Mouse (Mus musculus): ENCODE data around the gene Zfp91. TPM values are rescaled to one million over a fixed set of nuclear protein-coding genes. Genes with fewer than 3 reads are reported as not detected.

Gene Zfp91
- polyA plus RNA-seq, 1 experiment: 4.8 TPM

DNA sequence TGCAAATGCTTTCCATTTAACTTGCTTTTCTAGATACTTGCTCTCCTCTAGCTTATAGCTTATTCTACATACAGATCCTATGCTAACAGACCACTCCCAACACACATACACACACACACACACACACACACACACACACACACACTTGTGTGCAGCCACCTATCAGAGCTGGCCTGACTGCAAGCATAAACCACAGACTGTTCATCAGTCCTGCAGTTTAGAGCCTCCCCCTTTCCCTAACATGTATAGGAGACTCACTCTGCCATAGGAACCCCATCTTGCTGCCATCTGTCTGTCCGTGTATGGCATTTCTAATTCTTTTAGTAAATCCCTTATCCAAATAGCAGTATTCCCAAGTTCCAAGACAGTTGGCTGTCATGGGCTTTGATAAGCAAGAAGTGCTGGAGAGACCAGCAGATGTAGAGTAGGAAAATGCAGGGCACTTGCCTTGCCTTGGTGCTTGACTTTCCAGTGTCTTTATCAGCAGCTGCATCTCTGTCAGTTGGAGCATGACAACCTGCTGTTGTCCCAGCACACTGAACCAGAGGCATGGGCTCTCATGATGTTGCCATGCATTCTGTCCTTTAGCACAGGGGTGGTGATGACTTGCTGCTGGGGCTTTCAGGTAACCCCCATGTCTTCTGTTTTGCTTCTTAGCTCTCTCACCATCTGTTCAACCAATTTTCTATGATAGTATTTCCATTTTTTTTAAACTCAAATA, 16.9 kb upstream of the Zfp91 start:
- no peak overlapping the region for H3K4me3 ChIP-seq (replicated peaks)
- TF ChIP-seq TAL1 (IDR thresholded peaks at IDR 0.05; ENCODE audit: low read length): no peak
- TF ChIP-seq GATA1 (IDR thresholded peaks at IDR 0.05; ENCODE audit: low read length): no peak
- H3K27me3 ChIP-seq (ENCODE audit: control insufficient read depth): no peaks in the 10 kb centered on the region
- H3K9me3 ChIP-seq (ENCODE audit: control insufficient read depth, low read length): no peaks in the 10 kb centered on the region
- no peaks in the 10 kb centered on the region for H3K36me3 ChIP-seq (ENCODE audit: control insufficient read depth)
- peaks cover 4% of the 10 kb centered on the region; the same call in 1 of the 2 replicates for H3K4me1 ChIP-seq (ENCODE audit: control insufficient read depth)

DNA sequence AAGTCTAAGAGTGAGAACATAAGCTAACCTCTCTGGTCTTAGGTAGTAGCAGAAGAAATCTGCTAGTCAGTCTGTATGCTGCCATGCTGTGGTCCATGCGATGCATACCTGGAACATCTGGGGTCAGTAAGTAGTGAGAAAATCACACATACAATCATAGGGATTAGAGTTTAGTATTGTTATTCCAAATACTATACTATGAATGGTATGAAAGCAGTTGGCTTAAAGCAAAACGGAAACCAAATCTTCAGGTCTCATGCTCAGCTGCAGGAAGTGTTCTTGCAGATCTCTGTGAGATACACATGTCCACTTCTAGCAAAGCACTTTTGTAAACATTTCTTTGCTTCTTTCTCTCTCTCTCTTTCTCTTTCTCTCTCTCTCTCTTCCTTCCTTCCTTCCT, 10.3 kb upstream of the Zfp91 start:
- TF ChIP-seq TAL1 (IDR thresholded peaks at IDR 0.05; ENCODE audit: low read length) (no peak), GATA1 (IDR thresholded peaks at IDR 0.05; ENCODE audit: low read length) (no peak)
- H3K27me3 ChIP-seq (ENCODE audit: control insufficient read depth): no peaks in the 10 kb centered on the region
- H3K4me3 ChIP-seq (replicated peaks): no peak overlapping the region
- no peaks in the 10 kb centered on the region for H3K36me3 ChIP-seq (ENCODE audit: control insufficient read depth)
- peaks cover 2% of the 10 kb centered on the region; the same call in 1 of the 2 replicates for H3K4me1 ChIP-seq (ENCODE audit: control insufficient read depth)
- no peaks in the 10 kb centered on the region for H3K9me3 ChIP-seq (ENCODE audit: control insufficient read depth, low read length)

DNA sequence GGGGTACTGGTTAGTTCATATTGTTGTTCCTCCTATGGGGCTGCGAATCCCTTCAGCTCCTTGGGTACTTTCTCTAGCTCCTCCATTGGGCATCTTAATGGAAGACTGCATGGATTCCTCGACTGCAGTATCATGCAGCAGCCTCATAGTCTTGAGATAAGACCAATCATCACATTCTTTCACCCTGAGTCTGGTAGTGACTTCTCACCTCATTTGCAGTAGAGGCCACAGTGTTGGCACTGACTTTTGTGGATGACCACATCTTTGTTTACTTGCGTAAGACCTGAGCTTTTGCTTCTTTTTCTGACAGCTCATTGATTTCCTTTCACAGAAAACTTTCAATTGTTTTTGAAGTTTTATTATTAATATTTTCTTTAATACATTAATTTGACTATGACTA, 9.8 kb upstream of the Zfp91 start:
- peaks cover 2% of the 10 kb centered on the region; the same call in 1 of the 2 replicates for H3K4me1 ChIP-seq (ENCODE audit: control insufficient read depth)

DNA sequence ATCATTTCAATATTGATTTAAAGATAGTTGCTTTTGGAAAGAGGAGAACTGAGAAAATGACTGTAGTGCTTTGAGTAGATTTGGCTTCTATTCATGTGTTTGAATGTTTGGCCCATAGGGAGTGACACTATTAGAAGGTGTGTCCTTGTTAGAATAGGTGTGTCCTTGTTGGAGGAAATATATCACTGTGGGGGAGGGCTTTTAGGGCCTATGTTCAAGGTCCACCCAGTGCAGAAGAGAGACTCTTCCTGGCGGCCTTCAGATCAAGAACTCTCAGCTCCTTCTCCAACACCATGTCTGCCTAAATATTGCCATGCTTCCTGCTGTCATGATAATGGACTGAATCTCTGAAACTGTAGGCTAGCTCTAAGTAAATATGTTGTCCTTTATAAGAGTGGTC, 8.3 kb upstream of the Zfp91 start:
- no peaks in the 10 kb centered on the region for H3K9me3 ChIP-seq (ENCODE audit: control insufficient read depth, low read length)
- TF ChIP-seq GATA1 (IDR thresholded peaks at IDR 0.05; ENCODE audit: low read length) (no peak), TAL1 (IDR thresholded peaks at IDR 0.05; ENCODE audit: low read length) (no peak)
- H3K27me3 ChIP-seq (ENCODE audit: control insufficient read depth): no peaks in the 10 kb centered on the region
- H3K4me3 ChIP-seq (replicated peaks): no peak overlapping the region
- peaks cover 6% of the 10 kb centered on the region for H3K4me1 ChIP-seq (ENCODE audit: control insufficient read depth)
- H3K36me3 ChIP-seq (ENCODE audit: control insufficient read depth): no peaks in the 10 kb centered on the region

More for the DNA sequence above, 9.8 kb upstream of the Zfp91 start:
- H3K27me3 ChIP-seq (ENCODE audit: control insufficient read depth): no peaks in the 10 kb centered on the region
- TF ChIP-seq GATA1 (IDR thresholded peaks at IDR 0.05; ENCODE audit: low read length): no peak
- TF ChIP-seq TAL1 (IDR thresholded peaks at IDR 0.05; ENCODE audit: low read length): no peak
- no peaks in the 10 kb centered on the region for H3K9me3 ChIP-seq (ENCODE audit: control insufficient read depth, low read length)
- H3K36me3 ChIP-seq (ENCODE audit: control insufficient read depth): no peaks in the 10 kb centered on the region
- H3K4me3 ChIP-seq (replicated peaks): no peak overlapping the region

DNA sequence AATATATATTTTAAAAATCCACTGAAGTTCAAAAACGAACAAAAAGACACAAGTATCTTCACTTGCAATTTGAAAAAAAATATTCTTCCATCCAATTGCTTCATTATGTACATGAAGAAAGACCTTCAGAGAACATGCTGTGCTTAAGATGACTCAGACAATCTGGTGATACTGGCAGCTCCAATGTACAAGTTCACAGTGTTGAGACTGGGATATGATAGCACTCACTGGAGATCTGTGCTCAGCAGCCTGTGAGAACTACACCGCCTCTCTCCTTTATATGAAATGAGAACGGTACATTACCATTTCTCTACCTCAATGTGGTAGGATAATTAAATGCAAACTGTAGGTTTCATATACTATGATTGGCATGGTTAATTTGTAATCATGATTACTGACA, 6.9 kb upstream of the Zfp91 start:
- TF ChIP-seq GATA1 (IDR thresholded peaks at IDR 0.05; ENCODE audit: low read length) (no peak), TAL1 (IDR thresholded peaks at IDR 0.05; ENCODE audit: low read length) (no peak)
- Histone ChIP-seq H3K4me3 (replicated peaks) (no peak overlapping the region), H3K9me3 (ENCODE audit: control insufficient read depth, low read length) (no peaks in the 10 kb centered on the region), H3K36me3 (ENCODE audit: control insufficient read depth) (no peaks in the 10 kb centered on the region), H3K4me1 (ENCODE audit: control insufficient read depth) (peaks cover 6% of the 10 kb centered on the region), H3K27me3 (ENCODE audit: control insufficient read depth) (no peaks in the 10 kb centered on the region)

DNA sequence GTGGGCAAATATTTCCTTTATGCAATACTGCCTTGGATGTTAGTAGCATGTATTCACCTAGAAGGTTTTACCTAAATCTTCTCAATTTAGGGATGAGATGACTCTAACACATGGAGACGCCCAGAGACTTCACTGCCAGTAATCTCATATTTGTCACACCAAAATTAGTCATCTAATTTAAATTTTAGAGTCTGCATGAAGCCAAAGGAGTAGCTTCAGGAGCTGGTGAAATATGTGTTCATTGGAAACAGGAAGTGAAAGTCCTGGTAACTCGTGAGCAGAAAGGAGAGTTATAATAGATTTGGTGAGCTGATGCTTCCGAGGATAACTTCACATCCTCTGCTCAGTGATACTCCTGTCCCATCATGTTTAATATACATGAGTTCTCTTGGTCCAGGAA, 5.1 kb upstream of the Zfp91 start:
- Histone ChIP-seq H3K9me3 (ENCODE audit: control insufficient read depth, low read length) (no peaks in the 10 kb centered on the region), H3K27me3 (ENCODE audit: control insufficient read depth) (no peaks in the 10 kb centered on the region), H3K4me1 (ENCODE audit: control insufficient read depth) (peaks cover 21% of the 10 kb centered on the region), H3K36me3 (ENCODE audit: control insufficient read depth) (no peaks in the 10 kb centered on the region), H3K4me3 (replicated peaks) (no peak overlapping the region)
- TF ChIP-seq GATA1 (IDR thresholded peaks at IDR 0.05; ENCODE audit: low read length) (no peak), TAL1 (IDR thresholded peaks at IDR 0.05; ENCODE audit: low read length) (no peak)

DNA sequence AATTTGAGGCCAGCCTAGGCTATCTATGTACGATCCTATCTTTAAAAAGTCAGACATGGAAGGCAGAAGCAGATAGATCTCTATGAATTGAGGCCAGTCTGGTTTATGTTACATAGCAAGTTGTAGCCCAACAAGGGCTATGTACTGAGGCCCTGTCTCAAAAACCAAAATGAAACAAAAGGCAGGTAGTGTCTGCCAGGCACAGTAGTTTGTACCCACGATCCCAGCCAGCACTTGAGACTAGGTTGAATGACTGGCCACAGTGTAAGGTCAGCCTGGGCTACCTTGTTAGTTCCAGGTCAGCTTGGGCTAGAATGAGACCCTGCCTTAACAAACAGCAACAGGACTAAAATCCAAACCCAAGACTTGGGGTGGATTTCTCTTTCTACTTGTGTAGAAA, 4.7 kb upstream of the Zfp91 start:
- Histone ChIP-seq H3K36me3 (ENCODE audit: control insufficient read depth) (no peaks in the 10 kb centered on the region), H3K4me3 (replicated peaks) (no peak overlapping the region), H3K4me1 (ENCODE audit: control insufficient read depth) (peaks cover 21% of the 10 kb centered on the region), H3K27me3 (ENCODE audit: control insufficient read depth) (no peaks in the 10 kb centered on the region), H3K9me3 (ENCODE audit: control insufficient read depth, low read length) (no peaks in the 10 kb centered on the region)
- TF ChIP-seq GATA1 (IDR thresholded peaks at IDR 0.05; ENCODE audit: low read length) (no peak), TAL1 (IDR thresholded peaks at IDR 0.05; ENCODE audit: low read length) (no peak)

DNA sequence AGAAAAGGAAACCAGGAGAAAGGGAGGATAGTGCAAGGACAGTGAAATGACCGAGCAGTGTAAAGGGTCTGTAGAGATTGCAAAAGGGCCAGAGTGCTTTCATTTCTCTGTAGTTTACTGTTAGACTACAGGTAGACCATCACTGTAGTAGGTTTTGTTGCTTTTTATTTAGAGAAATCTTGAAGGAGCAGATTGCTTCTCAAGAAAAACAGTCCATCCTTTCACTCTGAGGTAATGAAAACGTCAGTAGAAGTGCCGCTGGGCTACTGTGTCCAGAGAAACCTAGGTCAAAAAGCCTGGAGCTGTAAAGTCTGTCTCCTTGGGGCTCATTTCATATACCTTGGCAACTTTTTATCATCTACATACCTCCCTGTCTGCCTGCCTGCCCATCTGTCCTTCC, 3.2 kb upstream of the Zfp91 start:
- peaks cover 2% of the 10 kb centered on the region; the same call in 1 of the 2 replicates for H3K36me3 ChIP-seq (ENCODE audit: control insufficient read depth)
- TF ChIP-seq TAL1 (IDR thresholded peaks at IDR 0.05; ENCODE audit: low read length): no peak
- no peak for TF ChIP-seq GATA1 (IDR thresholded peaks at IDR 0.05; ENCODE audit: low read length)

DNA sequence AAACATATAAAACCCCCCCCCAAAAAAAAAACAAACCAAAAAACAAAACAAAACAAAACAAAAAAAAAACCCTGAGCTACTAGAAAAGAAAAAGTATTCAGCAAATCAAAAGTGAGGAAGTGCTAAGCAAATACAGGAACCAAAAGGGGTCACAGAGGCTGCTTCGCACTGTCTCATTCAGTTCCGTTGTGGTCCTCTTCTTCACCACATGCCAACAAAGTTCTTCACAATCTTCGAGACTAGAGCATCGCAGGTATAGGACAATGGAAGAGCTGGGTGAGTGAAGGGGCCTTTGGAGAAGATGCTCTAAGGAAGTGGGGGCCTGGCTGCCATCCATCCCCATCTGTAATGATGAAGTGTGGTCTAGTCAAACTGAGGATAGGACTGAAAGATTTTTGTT, 2.5 kb upstream of the Zfp91 start:
- Histone ChIP-seq H3K36me3 (ENCODE audit: control insufficient read depth) (peaks cover 4% of the 10 kb centered on the region), H3K9me3 (ENCODE audit: control insufficient read depth, low read length) (no peaks in the 10 kb centered on the region), H3K4me1 (ENCODE audit: control insufficient read depth) (peaks cover 23% of the 10 kb centered on the region), H3K4me3 (replicated peaks) (no peak overlapping the region), H3K27me3 (ENCODE audit: control insufficient read depth) (no peaks in the 10 kb centered on the region)
- TF ChIP-seq TAL1 (IDR thresholded peaks at IDR 0.05; ENCODE audit: low read length) (no peak), GATA1 (IDR thresholded peaks at IDR 0.05; ENCODE audit: low read length) (no peak)

More for the DNA sequence above, 3.2 kb upstream of the Zfp91 start:
- no peaks in the 10 kb centered on the region for H3K9me3 ChIP-seq (ENCODE audit: control insufficient read depth, low read length)
- H3K27me3 ChIP-seq (ENCODE audit: control insufficient read depth): no peaks in the 10 kb centered on the region
- no peak overlapping the region for H3K4me3 ChIP-seq (replicated peaks)
- peaks cover 21% of the 10 kb centered on the region for H3K4me1 ChIP-seq (ENCODE audit: control insufficient read depth)

Data from erythroblast, embryonic 14.5 days (primary cell).